Mouse (Mus musculus) left cerebral cortex, adult 2 months (tissue): ENCODE results near the gene Dysf. TPM values are rescaled to one million over a fixed set of nuclear protein-coding genes. Genes with fewer than 3 reads are reported as not detected.
A peak's percentile ranks its signal among the peaks of the same experiment; 100 is the strongest.
"Not testable (repeated sequence)": the region's sequence is repeated elsewhere in the genome, so short reads cannot be mapped to it uniquely, and the experiment has no call there.

Source experiments
- DNase-seq, 2 experiments: peaks; one replicate each; pipeline ENCODE4 v3.0.0; 2021 to 2022; ENCODE audit warnings: low spot score in 2 of 2, mixed read lengths in 1 of 2; ENCODE audit errors: extremely low spot score in 1 of 2
- H3K27ac ChIP-seq: fragments of 200-600 bp; 2 replicates; pipeline ENCODE4 v1.8.1; 2022
- H3K4me3 ChIP-seq: fragments of 200-600 bp; 2 replicates; pipeline ENCODE4 v1.8.1; 2022
- CTCF ChIP-seq: fragments of 200-600 bp; IDR thresholded peaks from 2 replicates; pipeline ENCODE4 v1.8.1; 2022; ENCODE audit warnings: antibody characterized with exemption, mild to moderate bottlenecking, moderate library complexity
- intact Hi-C: fragments of 180-260 bp; cut with DNase I; formaldehyde crosslinking; loops from one replicate; pipeline ENCODE4 v1.15.1; 2025
- total RNA-seq, 2 experiments: library from RNA; stranded (reverse); gene quantifications; 2 replicates each; pipeline ENCODE4 v1.2.3; 2021

Gene Dysf
- total RNA-seq, 2 experiments from 2014 or later = 3.5 to 5.8 TPM

GRCm38 (mm10) chr6:84018906-84019550 is 10.6 kb downstream of the Dysf start:
- H3K27ac ChIP-seq = no peak overlapping the region
- DNase-seq = peak in 1 of 2 experiments; percentile 29
- intact Hi-C loops = no loop called here
- H3K4me3 ChIP-seq = peak overlapping the region; percentile 42
- TF ChIP-seq CTCF = no peak; the same call in 1 of the 2 replicates

- no peak for TF ChIP-seq CTCF
- DNase-seq = no peak
- no peak overlapping the region for H3K27ac ChIP-seq
- H3K4me3 ChIP-seq = no peak overlapping the region
- intact Hi-C loops = no loop called here
Observed at GRCm38 (mm10) chr6:84020002-84020401, 11.6 kb downstream of the Dysf start.

- TF ChIP-seq CTCF = no peak
- no peak overlapping the region for H3K27ac ChIP-seq
- no peak overlapping the region for H3K4me3 ChIP-seq
- DNase-seq = no peak
- intact Hi-C loops = no loop called here
Observed at GRCm38 (mm10) chr6:84021990-84022389, 13.6 kb downstream of the Dysf start.

GRCm38 (mm10) chr6:84025636-84026035 is 17.2 kb downstream of the Dysf start:
- Histone ChIP-seq H3K27ac (no peak overlapping the region), H3K4me3 (no peak overlapping the region)
- no peak for TF ChIP-seq CTCF
- intact Hi-C loops = no loop called here
- DNase-seq = no peak

- DNase-seq = no peak
- no peak for TF ChIP-seq CTCF
- intact Hi-C loops = no loop called here
Observed at GRCm38 (mm10) chr6:84028791-84029190, 20.4 kb downstream of the Dysf start.

GRCm38 (mm10) chr6:84029775-84030174 is 21.4 kb downstream of the Dysf start:
- no peak for TF ChIP-seq CTCF
- intact Hi-C loops = no loop called here
- H3K4me3 ChIP-seq = no peak overlapping the region
- DNase-seq = no peak
- no peak overlapping the region for H3K27ac ChIP-seq

More at GRCm38 (mm10) chr6:84028791-84029190, 20.4 kb downstream of the Dysf start:
- Histone ChIP-seq H3K4me3 (no peak overlapping the region), H3K27ac (no peak overlapping the region)

- DNase-seq, intact Hi-C loops, H3K4me3 ChIP-seq, H3K27ac ChIP-seq: not testable (repeated sequence)
Observed at GRCm38 (mm10) chr6:84032516-84032915, 24.1 kb downstream of the Dysf start.

GRCm38 (mm10) chr6:84043251-84043940 is 35.0 kb downstream of the Dysf start:
- DNase-seq = no peak
- Histone ChIP-seq H3K27ac (no peak overlapping the region), H3K4me3 (no peak overlapping the region)
- no peak for TF ChIP-seq CTCF
- intact Hi-C loops = no loop called here

GRCm38 (mm10) chr6:84044679-84045078 is 36.3 kb downstream of the Dysf start:
- no peak overlapping the region for H3K4me3 ChIP-seq
- no peak for DNase-seq
- intact Hi-C loops = no loop called here
- no peak for TF ChIP-seq CTCF
- H3K27ac ChIP-seq = no peak overlapping the region

- intact Hi-C loops = no loop called here
- no peak for DNase-seq
- no peak for TF ChIP-seq CTCF
- Histone ChIP-seq H3K27ac (no peak overlapping the region), H3K4me3 (no peak overlapping the region)
Observed at GRCm38 (mm10) chr6:84048856-84049255, 40.5 kb downstream of the Dysf start.

GRCm38 (mm10) chr6:84050238-84050637 is 41.8 kb downstream of the Dysf start:
- Histone ChIP-seq H3K4me3 (no peak overlapping the region), H3K27ac (no peak overlapping the region)
- intact Hi-C loops = no loop called here
- no peak for TF ChIP-seq CTCF
- DNase-seq = no peak

GRCm38 (mm10) chr6:84051032-84051431 is 42.6 kb downstream of the Dysf start:
- no peak overlapping the region for H3K4me3 ChIP-seq
- H3K27ac ChIP-seq = no peak overlapping the region
- TF ChIP-seq CTCF = no peak
- DNase-seq = no peak
- intact Hi-C loops = no loop called here
